Mouse (Mus musculus): ENCODE results near the gene Gm13272. TPM values are rescaled to one million over a fixed set of nuclear protein-coding genes. Genes with fewer than 3 reads are reported as not detected.
A peak's percentile ranks its signal among the peaks of the same experiment; 100 is the strongest.
"Not testable (repeated sequence)": the region's sequence is repeated elsewhere in the genome, so short reads cannot be mapped to it uniquely, and the experiment has no call there.

The Gm13272 gene
- total and polyA plus RNA-seq, 2 experiments from 2014 or later = not detected

DNA sequence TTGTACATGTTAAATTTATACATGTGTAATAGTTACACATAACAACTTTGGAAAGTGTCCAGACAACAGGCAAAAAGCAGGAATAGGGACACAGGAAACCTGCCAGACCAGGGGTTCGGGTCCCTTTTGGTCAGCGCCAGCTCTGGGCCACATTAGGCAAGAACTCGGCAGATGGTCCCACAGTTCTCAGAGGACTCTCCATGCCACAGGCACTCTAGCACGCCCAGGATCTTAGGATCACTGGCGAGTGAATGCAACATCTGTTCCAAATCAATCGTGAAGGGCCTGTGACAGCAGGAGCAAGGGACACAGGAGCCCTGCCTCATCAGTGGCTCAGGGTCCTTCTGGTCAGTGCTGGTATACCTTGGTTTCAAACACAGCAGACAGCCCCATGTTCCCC is 29.7 kb upstream of the Gm13272 start:
- Histone ChIP-seq H3K4me3 (ENCODE audit: low read depth, low read length) (no peak overlapping the region), H3K36me3 (ENCODE audit: insufficient read depth, low read length) (no peaks in the 10 kb centered on the region), H3K9ac (replicated peaks; ENCODE audit: low read length, poor library complexity, severe bottlenecking) (no peak overlapping the region), H3K4me1 (ENCODE audit: insufficient read depth, low read length) (no peaks in the 10 kb centered on the region), H3K4me2 (ENCODE audit: low read depth, low read length, poor library complexity, severe bottlenecking) (no peak overlapping the region), H3K27me3 (ENCODE audit: insufficient read depth, low read length) (no peaks in the 10 kb centered on the region), H3K27ac (ENCODE audit: low read depth, low read length) (no peak overlapping the region), H3K9me3 (ENCODE audit: low read length) (no peaks in the 10 kb centered on the region)
- DNase-seq (ENCODE audit: low spot score) = no peak
- WGBS = 70% methylated on average over 6 of the region's 6 CpGs
- no peak for ATAC-seq (ENCODE audit: low FRiP score)
- no peak for TF ChIP-seq CTCF (IDR thresholded peaks at IDR 0.05)

DNA sequence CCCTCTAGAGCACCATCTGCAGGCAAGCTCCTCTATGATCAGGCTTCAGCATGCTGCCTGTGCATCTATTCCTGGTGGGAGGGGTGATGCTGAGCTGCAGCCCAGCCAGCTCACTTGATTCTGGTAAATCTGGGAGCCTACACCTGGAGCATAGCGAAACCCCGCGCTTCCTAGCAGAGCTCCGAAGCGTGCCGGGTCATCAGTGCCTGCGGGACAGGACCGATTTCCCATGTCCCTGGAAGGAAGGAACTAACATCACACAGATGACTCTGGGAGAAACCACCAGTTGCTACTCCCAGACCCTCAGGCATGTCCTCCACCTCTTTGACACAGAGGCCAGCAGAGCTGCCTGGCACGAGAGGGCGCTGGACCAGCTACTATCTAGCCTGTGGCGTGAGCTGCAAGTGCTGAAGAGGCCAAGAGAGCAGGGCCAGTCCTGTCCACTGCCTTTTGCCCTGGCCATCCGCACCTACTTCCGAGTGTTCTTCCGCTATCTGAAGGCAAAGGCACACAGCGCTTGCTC is 24.8 kb upstream of the Gm13272 start, which contains the start of gene Gm13271:
Gene Gm13271, plus strand, starts transcription at position 51 of the 523 bp plus-strand sequence.
- not testable (repeated sequence) for H3K27me3 ChIP-seq (ENCODE audit: insufficient read depth, low read length); ATAC-seq (ENCODE audit: low FRiP score); H3K27ac ChIP-seq (ENCODE audit: low read depth, low read length); H3K4me2 ChIP-seq (ENCODE audit: low read depth, low read length, poor library complexity, severe bottlenecking); H3K9me3 ChIP-seq (ENCODE audit: low read length); H3K36me3 ChIP-seq (ENCODE audit: insufficient read depth, low read length); H3K9ac ChIP-seq (replicated peaks; ENCODE audit: low read length, poor library complexity, severe bottlenecking); H3K4me1 ChIP-seq (ENCODE audit: insufficient read depth, low read length); H3K4me3 ChIP-seq (ENCODE audit: low read depth, low read length); DNase-seq (ENCODE audit: low spot score)
- 76% methylated on average over 15 of the region's 15 CpGs for WGBS

DNA sequence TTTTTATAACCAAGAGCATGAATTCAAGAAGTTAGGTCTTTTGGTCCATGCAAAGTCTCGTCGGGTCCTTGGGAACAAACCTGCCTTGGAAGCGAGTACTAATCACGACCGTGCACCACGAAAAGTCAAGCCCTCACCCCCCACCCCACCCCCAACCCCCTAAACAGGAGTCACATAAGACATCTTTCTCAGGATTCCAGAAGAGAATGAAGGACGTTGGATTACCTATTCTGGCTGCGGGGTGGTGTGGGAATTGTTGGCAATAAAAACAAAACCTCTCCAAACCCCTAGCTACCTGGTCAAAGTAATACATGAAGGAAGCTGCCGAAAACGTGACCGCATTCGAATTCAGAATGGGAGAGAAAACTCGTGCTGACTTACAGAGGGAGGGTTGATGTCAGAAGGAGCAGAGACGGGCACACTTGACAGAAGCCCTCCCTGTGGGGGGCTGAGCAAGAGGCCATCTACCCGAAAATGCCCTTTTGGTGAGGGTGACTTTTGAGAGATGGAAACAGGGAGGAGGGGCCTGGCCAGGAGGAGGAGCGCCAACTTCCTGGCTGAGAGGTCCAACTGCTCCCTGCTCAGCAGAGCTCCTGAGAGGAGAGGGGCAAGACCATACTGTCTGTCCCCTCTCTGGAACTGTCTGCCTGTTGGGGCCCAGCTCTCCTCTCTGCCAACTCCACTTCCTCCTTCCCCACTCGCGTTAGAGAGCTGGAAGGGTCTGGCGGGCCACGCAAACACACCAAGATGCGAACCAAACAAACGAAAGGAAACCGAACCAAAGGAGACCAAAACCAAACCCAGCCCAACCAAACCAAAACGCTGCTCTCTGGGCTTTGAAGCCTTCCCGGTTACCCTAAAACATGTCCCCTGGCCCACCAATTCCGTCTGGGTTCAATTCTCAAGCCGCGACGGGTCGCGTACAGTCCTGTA is 22.8 kb upstream of the Gm13272 start:
- H3K9me3 ChIP-seq (ENCODE audit: low read length); ATAC-seq (ENCODE audit: low FRiP score); H3K4me1 ChIP-seq (ENCODE audit: insufficient read depth, low read length); H3K36me3 ChIP-seq (ENCODE audit: insufficient read depth, low read length); H3K27ac ChIP-seq (ENCODE audit: low read depth, low read length); DNase-seq (ENCODE audit: low spot score); H3K27me3 ChIP-seq (ENCODE audit: insufficient read depth, low read length): not testable (repeated sequence)
- H3K4me3 ChIP-seq (ENCODE audit: low read depth, low read length) = peak overlapping the region; percentile 37
- H3K9ac ChIP-seq (replicated peaks; ENCODE audit: low read length, poor library complexity, severe bottlenecking) = 0 out of 2 replicates have a peak overlapping the region, but pooled peaks have one; percentile 29
- H3K4me2 ChIP-seq (ENCODE audit: low read depth, low read length, poor library complexity, severe bottlenecking) = peak overlapping the region; percentile 65
- WGBS = 10% methylated on average over 28 of the region's 31 CpGs

DNA sequence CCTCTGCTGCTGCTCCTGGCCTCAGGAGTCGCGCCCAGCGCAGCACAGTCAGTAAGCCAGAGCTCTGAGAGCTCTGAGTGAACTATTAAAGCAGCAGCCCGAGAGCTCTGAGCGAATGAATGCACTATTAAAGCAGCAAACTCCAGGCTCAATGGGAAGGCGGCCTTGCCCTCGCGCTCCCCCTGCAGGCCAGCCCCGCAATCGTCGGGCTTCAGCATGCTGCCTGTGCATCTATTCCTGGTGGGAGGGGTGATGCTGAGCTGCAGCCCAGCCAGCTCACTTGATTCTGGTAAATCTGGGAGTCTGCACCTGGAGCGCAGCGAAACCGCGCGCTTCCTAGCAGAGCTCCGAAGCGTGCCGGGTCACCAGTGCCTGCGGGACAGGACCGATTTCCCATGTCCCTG is 22.0 kb upstream of the Gm13272 start:
- not testable (repeated sequence) for H3K27ac ChIP-seq (ENCODE audit: low read depth, low read length)

DNA sequence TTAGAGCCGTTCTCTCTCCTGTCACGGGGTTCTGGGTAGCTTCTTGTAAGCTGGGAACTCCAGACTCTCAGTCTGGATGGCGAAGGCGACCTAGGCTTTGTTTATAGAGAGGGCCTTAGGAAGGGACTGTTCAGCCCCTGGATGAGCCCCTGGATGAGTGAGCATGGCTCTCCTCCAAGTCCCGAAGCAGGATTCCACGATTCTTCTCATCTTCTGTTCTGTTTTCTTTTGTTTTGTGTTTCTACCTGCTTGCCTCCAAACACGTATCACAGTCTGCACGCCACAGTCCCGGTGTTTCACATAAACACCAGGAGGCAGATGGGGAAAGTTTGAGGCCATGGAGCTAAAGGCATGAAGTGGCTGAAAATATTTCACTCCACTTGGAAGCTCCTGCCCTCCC is 20.9 kb upstream of the Gm13272 start:
- ATAC-seq (ENCODE audit: low FRiP score); H3K27ac ChIP-seq (ENCODE audit: low read depth, low read length); H3K27me3 ChIP-seq (ENCODE audit: insufficient read depth, low read length); H3K4me2 ChIP-seq (ENCODE audit: low read depth, low read length, poor library complexity, severe bottlenecking); H3K36me3 ChIP-seq (ENCODE audit: insufficient read depth, low read length); H3K9me3 ChIP-seq (ENCODE audit: low read length); H3K4me1 ChIP-seq (ENCODE audit: insufficient read depth, low read length); DNase-seq (ENCODE audit: low spot score); H3K4me3 ChIP-seq (ENCODE audit: low read depth, low read length); H3K9ac ChIP-seq (replicated peaks; ENCODE audit: low read length, poor library complexity, severe bottlenecking): not testable (repeated sequence)
- WGBS = 88% methylated on average over 9 of the region's 9 CpGs

More for the DNA sequence above, 22.0 kb upstream of the Gm13272 start:
- Histone ChIP-seq H3K4me3 (ENCODE audit: low read depth, low read length) (peak overlapping the region; percentile 37), H3K4me2 (ENCODE audit: low read depth, low read length, poor library complexity, severe bottlenecking) (peak overlapping the region; percentile 65), H3K9ac (replicated peaks; ENCODE audit: low read length, poor library complexity, severe bottlenecking) (0 out of 2 replicates have a peak overlapping the region, but pooled peaks have one; percentile 29)
- H3K9me3 ChIP-seq (ENCODE audit: low read length); H3K36me3 ChIP-seq (ENCODE audit: insufficient read depth, low read length); H3K27me3 ChIP-seq (ENCODE audit: insufficient read depth, low read length); H3K4me1 ChIP-seq (ENCODE audit: insufficient read depth, low read length): not testable (repeated sequence)
- WGBS = under 1% methylated on average over 11 of the region's 21 CpGs
- ATAC-seq (ENCODE audit: low FRiP score) (peak; percentile 99), DNase-seq (ENCODE audit: low spot score) (peak; percentile 93)
- peak; percentile 73 for TF ChIP-seq CTCF (IDR thresholded peaks at IDR 0.05)

DNA sequence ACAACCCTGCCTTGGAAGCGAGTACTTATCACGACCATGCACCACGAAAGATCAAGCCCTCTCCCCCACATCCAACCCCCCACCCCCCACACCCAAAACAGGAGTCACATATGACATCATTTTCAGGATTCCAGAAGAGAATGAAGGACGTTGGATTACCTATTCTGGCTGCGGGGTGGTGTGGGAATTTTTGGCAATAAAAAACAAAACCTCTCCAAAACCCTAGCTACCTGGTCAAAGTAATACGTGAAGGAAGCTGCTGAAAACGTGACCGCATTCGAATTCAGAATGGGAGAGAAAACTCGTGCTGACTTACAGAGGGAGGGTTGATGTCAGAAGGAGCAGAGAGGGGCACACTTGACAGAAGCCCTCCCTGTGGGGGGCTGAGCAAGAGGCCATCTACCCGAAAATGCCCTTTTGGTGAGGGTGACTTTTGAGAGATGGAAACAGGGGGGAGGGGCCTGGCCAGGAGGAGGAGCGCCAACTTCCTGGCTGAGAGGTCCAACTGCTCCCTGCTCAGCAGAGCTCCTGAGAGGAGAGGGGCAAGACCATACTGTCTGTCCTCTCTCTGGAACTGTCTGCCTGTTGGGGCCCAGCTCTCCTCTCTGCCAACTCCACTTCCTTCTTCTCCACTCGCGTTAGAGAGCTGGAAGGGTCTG is 19.9 kb upstream of the Gm13272 start, which contains the start of gene Gm13283:
Gene Gm13283, plus strand, starts transcription at position 510 of the 659 bp plus-strand sequence.
- not testable (repeated sequence) for ATAC-seq (ENCODE audit: low FRiP score); H3K27me3 ChIP-seq (ENCODE audit: insufficient read depth, low read length); DNase-seq (ENCODE audit: low spot score); H3K9ac ChIP-seq (replicated peaks; ENCODE audit: low read length, poor library complexity, severe bottlenecking); H3K9me3 ChIP-seq (ENCODE audit: low read length); H3K36me3 ChIP-seq (ENCODE audit: insufficient read depth, low read length); H3K27ac ChIP-seq (ENCODE audit: low read depth, low read length); H3K4me1 ChIP-seq (ENCODE audit: insufficient read depth, low read length)
- H3K4me2 ChIP-seq (ENCODE audit: low read depth, low read length, poor library complexity, severe bottlenecking) = peak within 1 kb of the TSS; percentile 42
- H3K4me3 ChIP-seq (ENCODE audit: low read depth, low read length) = peak within 1 kb of the TSS; percentile 20; the same call in 1 of the 2 replicates
- WGBS = 37% methylated on average over 6 of the region's 14 CpGs

Data from midbrain, postnatal 0 days (tissue).